Mouse (Mus musculus) heart, embryonic 16.5 days (tissue): Measurements from ENCODE around the gene Fam172a. TPM values are rescaled to one million over a fixed set of nuclear protein-coding genes. Genes with fewer than 3 reads are reported as not detected.

Experiments
- ATAC-seq: fragments of 200-750 bp; cut with Nextera tagmentation; replicated peaks from 2 replicates; pipeline ENCODE4 v1.8.0; 2017; ENCODE audit warnings: moderate number of reproducible peaks; ENCODE audit not compliant: insufficient read depth, low FRiP score; ENCODE audit errors: extremely low read depth
- H3K27ac ChIP-seq: fragments of 300-500 bp; sonication (generic); 2 replicates; pipeline ENCODE4 v1.5.1; 2014; ENCODE audit warnings: mild to moderate bottlenecking, low read length, control low read depth, moderate library complexity
- H3K27me3 ChIP-seq: fragments of 300-500 bp; sonication (generic); 2 replicates; pipeline ENCODE4 v1.6.1; 2014; ENCODE audit warnings: low read length, mixed read lengths; ENCODE audit not compliant: control insufficient read depth, insufficient read depth
- H3K36me3 ChIP-seq: fragments of 300-500 bp; sonication (generic); 2 replicates; pipeline ENCODE4 v1.6.1; 2014; ENCODE audit not compliant: control insufficient read depth, insufficient read depth
- H3K4me1 ChIP-seq: fragments of 300-500 bp; sonication (generic); 2 replicates; pipeline ENCODE4 v1.6.1; 2014; ENCODE audit warnings: low read length, mixed read lengths; ENCODE audit not compliant: control insufficient read depth, insufficient read depth
- H3K4me2 ChIP-seq: fragments of 300-500 bp; sonication (generic); 2 replicates; pipeline ENCODE4 v1.6.1; 2014; ENCODE audit warnings: low read depth, mild to moderate bottlenecking, control low read depth, low read length
- H3K4me3 ChIP-seq: fragments of 300-500 bp; sonication (generic); 2 replicates; pipeline ENCODE4 v1.5.1; 2014; ENCODE audit warnings: mild to moderate bottlenecking, control low read depth, low read length
- H3K9ac ChIP-seq: fragments of 300-500 bp; sonication (generic); 2 replicates; pipeline ENCODE4 v1.6.1; 2014; ENCODE audit warnings: low read length, control low read depth
- H3K9me3 ChIP-seq: fragments of 300-500 bp; sonication (generic); replicated peaks from 2 replicates; pipeline ENCODE4 v1.6.1; 2016; ENCODE audit warnings: low read length; ENCODE audit not compliant: control insufficient read depth
- WGBS: fragments of 180-500 bp; shearing (Covaris S2); extraction: QIAGEN DNeasy Blood & Tissue Kit; methylation state at CpG from one replicate; pipeline ENCODE4 v1.1.7; 2014; 5-methylcytosine and 5-hydroxymethylcytosine counted together
- polyA plus RNA-seq: library from polyadenylated mRNA; unstranded; fragments of >200 nt; fragmentation: Nextera tagmentation; extraction: Ambion mirVana; gene quantifications from 2 replicates; pipeline ENCODE4 v1.2.1, GENCODE M21; 2015

The Fam172a gene
- polyA plus RNA-seq, 1 experiment from 2014 or later, result 21.0 TPM

GRCm38 (mm10) chr13:78102337-78102736, 400.5 kb downstream of the Fam172a start:
- Histone ChIP-seq H3K4me1 (peaks cover 7% of the 10 kb centered on the region), H3K36me3 (no peaks in the 10 kb centered on the region), H3K4me2 (no peak overlapping the region), H3K9me3 (no peaks in the 10 kb centered on the region), H3K9ac (no peak overlapping the region), H3K4me3 (no peak overlapping the region), H3K27ac (no peak overlapping the region), H3K27me3 (no peaks in the 10 kb centered on the region)
- no peak for ATAC-seq
- 37% methylated on average over 2 of the region's 2 CpGs for WGBS

- H3K9ac ChIP-seq, result no peak overlapping the region
- H3K9me3 ChIP-seq, result no peaks in the 10 kb centered on the region
- no peaks in the 10 kb centered on the region for H3K36me3 ChIP-seq
- no peak overlapping the region for H3K27ac ChIP-seq
- no peak overlapping the region for H3K4me2 ChIP-seq
- H3K4me3 ChIP-seq, result no peak overlapping the region
- H3K4me1 ChIP-seq, result peaks cover 7% of the 10 kb centered on the region
- no peak for ATAC-seq
- WGBS, result 46% methylated on average over 3 of the region's 3 CpGs
- no peaks in the 10 kb centered on the region for H3K27me3 ChIP-seq
Measured at GRCm38 (mm10) chr13:78104851-78105250, 403.0 kb downstream of the Fam172a start.

- no peaks in the 10 kb centered on the region for H3K36me3 ChIP-seq
- H3K9ac ChIP-seq, result no peak overlapping the region
- H3K4me3 ChIP-seq, result no peak overlapping the region
- no peaks in the 10 kb centered on the region for H3K4me1 ChIP-seq
- H3K9me3 ChIP-seq, result no peaks in the 10 kb centered on the region
- no peak overlapping the region for H3K4me2 ChIP-seq
- H3K27ac ChIP-seq, result no peak overlapping the region
- H3K27me3 ChIP-seq, result no peaks in the 10 kb centered on the region
- ATAC-seq, result no peak
- 79% methylated on average over 4 of the region's 4 CpGs for WGBS
Measured at GRCm38 (mm10) chr13:78110648-78111047, 408.8 kb downstream of the Fam172a start.

- Histone ChIP-seq H3K4me2 (no peak overlapping the region), H3K27ac (no peak overlapping the region), H3K36me3 (no peaks in the 10 kb centered on the region), H3K9me3 (no peaks in the 10 kb centered on the region), H3K4me3 (no peak overlapping the region), H3K4me1 (no peaks in the 10 kb centered on the region), H3K9ac (no peak overlapping the region), H3K27me3 (no peaks in the 10 kb centered on the region)
- ATAC-seq, result no peak
- WGBS, result 89% methylated on average over 4 of the region's 4 CpGs
Measured at GRCm38 (mm10) chr13:78113978-78114377, 412.1 kb downstream of the Fam172a start.

GRCm38 (mm10) chr13:78118715-78119114, 416.9 kb downstream of the Fam172a start:
- no peaks in the 10 kb centered on the region for H3K36me3 ChIP-seq
- ATAC-seq, result no peak
- no peaks in the 10 kb centered on the region for H3K27me3 ChIP-seq
- 72% methylated on average over 1 of the region's 1 CpGs for WGBS
- H3K9ac ChIP-seq, result no peak overlapping the region
- H3K9me3 ChIP-seq, result no peaks in the 10 kb centered on the region
- no peak overlapping the region for H3K4me2 ChIP-seq
- H3K4me1 ChIP-seq, result no peaks in the 10 kb centered on the region
- H3K4me3 ChIP-seq, result no peak overlapping the region
- no peak overlapping the region for H3K27ac ChIP-seq

GRCm38 (mm10) chr13:78121991-78122390, 420.2 kb downstream of the Fam172a start:
- H3K27ac ChIP-seq, result no peak overlapping the region
- no peaks in the 10 kb centered on the region for H3K27me3 ChIP-seq
- no peaks in the 10 kb centered on the region for H3K9me3 ChIP-seq
- H3K4me1 ChIP-seq, result no peaks in the 10 kb centered on the region
- H3K9ac ChIP-seq, result no peak overlapping the region
- no peaks in the 10 kb centered on the region for H3K36me3 ChIP-seq
- no peak for ATAC-seq
- H3K4me3 ChIP-seq, result no peak overlapping the region
- 88% methylated on average over 7 of the region's 7 CpGs for WGBS
- no peak overlapping the region for H3K4me2 ChIP-seq

GRCm38 (mm10) chr13:78123911-78124426, 422.1 kb downstream of the Fam172a start:
- Histone ChIP-seq H3K4me1 (no peaks in the 10 kb centered on the region), H3K9ac (no peak overlapping the region), H3K4me3 (no peak overlapping the region), H3K9me3 (no peaks in the 10 kb centered on the region), H3K27me3 (no peaks in the 10 kb centered on the region), H3K4me2 (no peak overlapping the region), H3K27ac (no peak overlapping the region), H3K36me3 (no peaks in the 10 kb centered on the region)
- 89% methylated on average over 4 of the region's 4 CpGs for WGBS
- ATAC-seq, result no peak

- Histone ChIP-seq H3K4me2 (no peak overlapping the region), H3K27ac (no peak overlapping the region)
- 89% methylated on average over 5 of the region's 5 CpGs for WGBS
Measured at GRCm38 (mm10) chr13:78157465-78157864, 455.6 kb downstream of the Fam172a start.

GRCm38 (mm10) chr13:78162149-78162548, 460.3 kb downstream of the Fam172a start:
- H3K4me2 ChIP-seq, result no peak overlapping the region
- no peak overlapping the region for H3K4me3 ChIP-seq
- peaks cover 5% of the 10 kb centered on the region for H3K4me1 ChIP-seq
- WGBS, result 60% methylated on average over 2 of the region's 2 CpGs
- no peak overlapping the region for H3K9ac ChIP-seq
- no peak overlapping the region for H3K27ac ChIP-seq
- ATAC-seq, result no peak
- H3K36me3 ChIP-seq, result no peaks in the 10 kb centered on the region
- H3K9me3 ChIP-seq, result no peaks in the 10 kb centered on the region
- H3K27me3 ChIP-seq, result peaks cover 8% of the 10 kb centered on the region

More at GRCm38 (mm10) chr13:78157465-78157864, 455.6 kb downstream of the Fam172a start:
- H3K9me3 ChIP-seq, result no peaks in the 10 kb centered on the region
- no peaks in the 10 kb centered on the region for H3K36me3 ChIP-seq
- H3K4me3 ChIP-seq, result no peak overlapping the region
- no peaks in the 10 kb centered on the region for H3K4me1 ChIP-seq
- no peak overlapping the region for H3K9ac ChIP-seq
- ATAC-seq, result no peak
- no peaks in the 10 kb centered on the region for H3K27me3 ChIP-seq
